Mouse (Mus musculus) CD8-positive naive resting alpha-beta T cell, adult 2 months (primary cell): ENCODE measurements around the gene Trim72.
"Not testable (repeated sequence)": the region's sequence is repeated elsewhere in the genome, so short reads cannot be mapped to it uniquely, and the experiment has no call there.

ENCODE experiments used
- DNase-seq, 2 experiments: peaks; one replicate each; pipeline ENCODE4 v3.0.0; 2022; ENCODE audit warnings: low read depth in 2 of 2, low spot score in 2 of 2

The Trim72 gene

DNA sequence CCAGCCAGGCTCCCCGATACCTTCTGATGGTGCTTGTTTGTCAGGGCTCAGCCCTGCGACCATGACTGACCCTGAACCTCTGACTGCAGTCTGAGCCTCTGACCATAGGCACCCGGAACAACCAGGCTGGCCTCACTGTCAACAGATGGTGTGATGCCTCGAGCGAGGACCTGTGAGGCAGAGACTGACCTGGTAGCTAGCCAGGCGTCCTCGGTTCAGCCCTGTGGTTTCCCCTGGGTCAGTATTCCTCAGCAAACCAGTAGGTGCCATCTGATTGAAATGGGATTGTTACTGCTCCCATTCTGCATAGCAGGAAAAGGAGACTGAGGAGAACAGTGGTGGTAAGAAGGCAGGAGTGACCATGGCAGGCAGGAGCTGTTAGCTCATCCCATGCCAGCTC is 2.4 kb downstream of the Trim72 start:
- no peak for DNase-seq

DNA sequence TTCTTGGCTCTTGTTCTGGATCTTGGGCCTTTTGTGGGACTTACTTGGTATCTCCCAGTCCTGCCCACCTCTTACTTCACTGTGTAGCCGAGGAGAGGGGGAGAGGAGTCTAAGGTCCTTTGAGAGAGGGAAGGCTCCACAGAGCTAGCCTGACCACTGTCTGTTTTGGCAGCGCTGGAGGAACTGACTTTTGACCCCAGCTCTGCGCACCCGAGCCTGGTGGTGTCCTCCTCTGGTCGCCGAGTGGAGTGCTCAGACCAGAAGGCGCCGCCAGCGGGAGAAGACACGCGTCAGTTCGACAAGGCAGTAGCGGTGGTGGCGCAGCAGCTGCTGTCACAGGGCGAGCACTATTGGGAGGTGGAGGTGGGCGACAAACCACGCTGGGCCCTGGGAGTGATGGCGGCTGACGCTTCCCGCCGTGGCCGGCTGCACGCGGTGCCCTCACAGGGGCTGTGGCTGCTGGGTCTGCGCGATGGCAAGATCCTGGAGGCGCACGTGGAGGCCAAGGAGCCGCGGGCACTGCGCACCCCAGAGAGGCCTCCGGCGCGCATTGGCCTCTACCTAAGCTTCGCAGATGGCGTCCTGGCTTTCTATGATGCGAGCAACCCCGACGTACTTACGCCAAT is 6.1 kb downstream of the Trim72 start:
- DNase-seq = no peak

DNA sequence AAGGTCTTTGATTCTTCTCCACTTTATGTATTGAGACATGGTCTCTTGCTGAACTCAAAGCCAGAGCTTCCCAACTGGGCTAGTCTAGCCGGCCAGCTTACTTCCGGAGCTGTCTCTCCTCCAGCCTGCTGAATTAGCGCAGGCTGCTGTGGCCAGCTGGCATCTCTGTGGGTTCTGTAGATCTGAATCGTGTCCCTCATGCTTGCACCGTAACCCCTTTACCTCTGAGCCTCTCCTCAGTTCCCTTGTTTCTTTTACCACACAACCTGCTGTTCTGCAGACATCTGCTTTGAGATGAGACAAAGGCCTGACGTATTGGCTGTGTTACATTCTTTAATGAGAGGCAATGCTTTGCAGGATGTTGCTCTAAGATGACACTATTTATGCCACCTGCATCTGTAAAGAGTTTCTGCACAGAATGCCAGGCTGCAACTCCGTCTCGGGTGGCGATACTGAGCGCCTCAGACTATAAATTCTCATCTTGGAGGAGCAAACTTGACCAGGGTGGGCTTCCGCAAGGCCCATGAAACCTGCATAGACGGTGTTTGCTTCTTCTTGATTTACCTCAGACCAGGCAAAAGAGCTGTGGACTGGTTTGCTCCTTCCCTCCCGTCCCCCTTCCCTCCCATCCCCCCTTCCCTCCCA is 8.5 kb downstream of the Trim72 start:
- no peak for DNase-seq

GRCm38 (mm10) chr7:128013116-128013515 is 9.4 kb downstream of the Trim72 start:
- no peak for DNase-seq

GRCm38 (mm10) chr7:128016134-128016533 is 12.4 kb downstream of the Trim72 start:
- DNase-seq = not testable (repeated sequence)

GRCm38 (mm10) chr7:128016650-128017049 is 12.9 kb downstream of the Trim72 start:
- DNase-seq = no peak

- no peak for DNase-seq
Measured at GRCm38 (mm10) chr7:128018275-128018674, 14.5 kb downstream of the Trim72 start.

DNA sequence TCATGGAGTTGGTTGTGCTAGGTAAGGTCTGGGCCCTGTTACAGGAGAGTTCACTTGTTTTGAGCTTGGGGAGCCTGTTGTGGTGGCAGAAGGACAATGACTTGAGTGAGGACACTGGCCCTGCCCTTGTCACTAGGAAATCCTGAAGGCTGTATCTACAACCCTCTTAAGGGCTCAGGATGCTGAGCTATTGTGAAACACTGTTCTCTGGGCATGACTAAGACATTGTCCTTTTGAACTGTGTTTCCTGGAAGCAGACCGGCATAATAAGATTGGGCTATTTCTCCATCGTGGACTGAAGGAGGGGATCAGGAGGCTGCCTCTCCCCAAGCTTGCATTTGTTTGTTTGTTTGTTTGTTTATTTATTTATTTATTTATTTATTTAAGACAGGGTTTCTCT is 15.4 kb downstream of the Trim72 start:
- no peak for DNase-seq

GRCm38 (mm10) chr7:128022974-128023373 is 19.2 kb downstream of the Trim72 start:
- peak; percentile 24 to 34 for DNase-seq

GRCm38 (mm10) chr7:128023565-128023964 is 19.8 kb downstream of the Trim72 start:
- no peak for DNase-seq

- DNase-seq = no peak
Measured at GRCm38 (mm10) chr7:128024364-128024763, 20.6 kb downstream of the Trim72 start.

- no peak for DNase-seq
Measured at GRCm38 (mm10) chr7:128024932-128025331, 21.2 kb downstream of the Trim72 start.

- DNase-seq = no peak
Measured at GRCm38 (mm10) chr7:128025381-128025780, 21.6 kb downstream of the Trim72 start.

DNA sequence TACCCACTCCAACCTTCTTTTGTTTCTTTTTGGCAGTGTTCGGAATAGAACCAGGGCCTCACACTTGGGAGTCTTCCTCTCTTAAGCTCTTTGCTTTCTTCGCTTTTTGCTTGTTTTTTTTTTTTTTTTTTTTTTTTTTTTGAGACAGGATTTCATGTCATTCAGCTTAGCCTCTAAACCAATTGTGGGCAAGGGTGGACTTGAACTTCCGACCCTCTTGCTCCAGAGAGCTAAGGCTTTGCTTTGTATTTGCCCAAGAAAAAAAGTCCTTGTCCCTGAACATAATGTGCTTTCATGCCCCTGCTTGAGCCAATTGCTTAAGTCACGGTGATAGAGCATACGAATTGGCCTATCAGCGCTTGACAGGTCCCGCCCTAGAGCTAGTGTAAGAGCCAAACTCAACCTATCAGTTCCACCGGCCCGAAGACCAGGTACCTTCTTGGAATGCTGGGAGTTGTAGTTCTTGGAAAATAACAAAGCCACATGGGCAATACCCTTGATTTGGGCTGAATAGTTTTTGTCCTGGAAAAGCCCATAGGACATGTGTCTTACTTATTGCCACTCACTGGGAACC is 27.7 kb downstream of the Trim72 start:
- DNase-seq = no peak

DNA sequence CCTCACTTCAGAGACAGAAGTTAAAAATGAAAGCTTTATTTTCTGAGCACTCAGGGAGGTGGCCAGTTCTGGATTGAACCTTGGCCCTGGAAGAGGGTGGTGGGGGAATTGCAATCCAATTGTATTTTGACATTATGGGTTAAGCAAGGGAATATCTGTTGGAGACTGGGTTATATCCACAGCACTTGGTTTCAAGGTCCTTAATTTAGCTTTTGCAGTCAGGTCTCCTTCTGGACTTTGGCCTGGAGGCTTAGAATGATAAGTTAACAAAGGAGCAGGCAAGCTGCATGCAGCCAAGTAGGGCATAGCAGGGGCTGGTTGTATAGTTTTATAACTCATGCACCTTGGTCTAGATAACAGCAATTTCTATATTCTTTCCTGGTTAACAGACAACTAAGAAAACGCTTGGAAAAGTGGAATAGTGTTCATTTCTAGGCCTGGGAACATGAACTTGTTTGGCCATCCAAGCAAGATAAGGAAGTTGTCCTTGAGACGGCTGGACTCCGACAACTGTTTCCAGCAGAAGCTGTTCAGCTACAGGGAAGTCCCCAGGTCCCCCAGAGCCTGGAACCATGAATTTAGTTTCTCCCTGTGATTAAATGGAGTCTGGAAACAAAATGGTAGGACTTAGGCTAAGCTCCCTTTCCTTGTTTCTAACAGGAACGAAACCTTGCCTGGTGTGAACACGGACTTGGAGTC is 28.7 kb downstream of the Trim72 start:
- no peak for DNase-seq

DNA sequence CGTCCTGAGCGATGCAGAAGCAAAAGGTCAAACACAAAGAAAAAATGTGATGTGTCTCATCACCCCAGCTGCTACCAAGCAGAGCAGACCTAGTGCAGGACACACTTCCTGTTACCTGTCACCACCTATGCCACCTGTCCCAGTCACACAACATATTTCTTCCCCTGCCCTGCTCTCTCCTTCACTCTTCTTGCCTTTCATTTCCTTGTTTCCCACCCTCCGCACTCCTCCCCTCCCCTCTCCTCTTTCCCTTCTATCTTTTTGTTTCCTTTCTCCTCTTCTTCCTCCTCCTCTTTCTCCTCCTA is 29.2 kb downstream of the Trim72 start:
- no peak for DNase-seq

GRCm38 (mm10) chr7:128033616-128034015 is 29.9 kb downstream of the Trim72 start:
- DNase-seq = no peak

DNA sequence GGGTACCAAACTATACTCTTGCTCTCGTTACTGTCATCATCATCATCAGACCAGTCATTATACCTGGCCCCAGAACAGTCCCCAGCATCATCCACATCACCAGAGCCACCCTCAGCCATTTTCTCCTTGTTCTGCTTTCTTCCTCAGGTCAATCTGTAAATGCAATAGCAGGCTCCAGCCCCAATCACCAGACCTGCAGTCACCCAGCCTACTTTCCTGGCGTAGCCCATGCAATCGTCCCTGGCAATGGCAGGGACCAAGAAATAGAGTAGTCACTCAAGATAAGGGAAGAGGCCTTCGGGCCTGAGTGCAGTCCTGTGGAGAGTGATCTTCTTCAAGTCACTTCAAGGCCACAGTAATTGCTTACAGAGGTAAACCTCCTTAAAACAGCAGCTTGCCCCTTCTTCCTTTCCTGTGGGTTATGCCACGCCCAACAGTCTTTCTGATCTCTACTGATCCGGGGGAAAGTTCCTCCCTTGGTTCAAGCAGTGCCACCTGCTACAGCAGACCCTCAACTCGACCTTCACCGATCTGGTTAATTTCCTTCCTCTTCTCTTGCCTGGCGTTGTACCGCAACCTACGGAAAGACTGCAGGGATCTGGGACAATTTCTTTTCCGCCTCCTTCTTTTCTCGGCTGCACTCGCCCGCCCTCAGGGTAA is 38.5 kb downstream of the Trim72 start:
- DNase-seq = not testable (repeated sequence)

- DNase-seq = no peak
Measured at GRCm38 (mm10) chr7:128044142-128044785, 40.5 kb downstream of the Trim72 start.

DNA sequence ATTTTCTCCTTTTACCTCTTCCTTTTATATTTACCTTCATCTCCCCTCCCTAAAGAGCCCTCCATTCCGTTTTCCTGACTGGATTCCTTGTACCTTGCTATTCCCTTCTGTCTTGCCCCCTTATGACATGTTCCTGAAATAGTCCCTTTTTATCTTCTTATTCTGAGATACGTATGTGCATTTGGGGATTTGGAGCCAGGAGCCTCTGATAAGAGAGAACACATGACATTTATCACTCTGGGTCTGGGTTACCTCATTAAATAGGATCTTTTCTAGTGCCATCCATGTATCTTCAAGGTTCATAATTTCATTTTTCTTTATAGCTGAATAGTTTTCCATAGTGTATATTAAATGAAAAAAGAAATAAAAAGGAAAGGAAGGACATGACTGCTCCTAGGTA is 41.9 kb downstream of the Trim72 start:
- no peak for DNase-seq

DNA sequence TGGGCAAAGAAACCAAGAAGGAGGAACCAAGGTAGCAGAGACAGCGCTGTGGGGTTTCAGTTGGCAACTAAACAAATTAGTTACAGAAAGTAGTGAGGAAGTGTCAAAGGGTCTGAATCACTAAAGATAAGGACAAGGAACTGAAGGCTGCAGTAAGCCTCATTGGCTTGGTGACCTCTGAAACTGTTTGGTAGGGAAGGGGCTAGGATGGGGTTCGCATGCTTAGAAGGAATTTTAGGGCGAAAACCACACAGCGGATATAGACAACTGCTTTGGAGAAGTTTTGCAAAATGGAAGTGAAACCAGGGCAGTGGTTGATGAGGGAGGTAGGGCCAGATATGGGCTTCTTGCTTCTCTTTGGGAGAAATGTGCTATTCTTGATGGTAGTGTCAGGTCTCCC is 45.1 kb downstream of the Trim72 start:
- DNase-seq = no peak
